Mouse (Mus musculus) lung, embryonic 16.5 days (tissue): ENCODE data around the gene Abcc4. TPM values are rescaled to one million over a fixed set of nuclear protein-coding genes. Genes with fewer than 3 reads are reported as not detected.
"Not testable (repeated sequence)": the region's sequence is repeated elsewhere in the genome, so short reads cannot be mapped to it uniquely, and the experiment has no call there.

ENCODE experiments used
- ATAC-seq: fragments of 200-750 bp; cut with Nextera tagmentation; 2 replicates; pipeline ENCODE4 v1.8.0; 2017; ENCODE audit warnings: low read depth, mild to moderate bottlenecking, moderate library complexity
- H3K27ac ChIP-seq: fragments of 300-500 bp; sonication (generic); 2 replicates; pipeline ENCODE4 v1.5.1; 2014; ENCODE audit warnings: mild to moderate bottlenecking, control low read depth, low read length
- H3K27me3 ChIP-seq: fragments of 300-500 bp; sonication (generic); 2 replicates; pipeline ENCODE4 v1.6.1; 2014; ENCODE audit warnings: low read depth, low read length, mixed read lengths; ENCODE audit not compliant: control insufficient read depth, insufficient read depth
- H3K36me3 ChIP-seq: fragments of 300-500 bp; sonication (generic); 2 replicates; pipeline ENCODE4 v1.6.1; 2014; ENCODE audit warnings: low read length; ENCODE audit not compliant: control insufficient read depth, insufficient read depth
- H3K4me1 ChIP-seq: fragments of 300-500 bp; sonication (generic); replicated peaks from 2 replicates; pipeline ENCODE4 v1.6.1; 2014; ENCODE audit warnings: low read length, mixed read lengths; ENCODE audit not compliant: control insufficient read depth, insufficient read depth
- H3K4me2 ChIP-seq: fragments of 300-500 bp; sonication (generic); 2 replicates; pipeline ENCODE4 v1.6.1; 2014; ENCODE audit warnings: low read depth, low read length, control low read depth
- H3K4me3 ChIP-seq: fragments of 300-500 bp; sonication (generic); 2 replicates; pipeline ENCODE4 v1.5.1; 2014; ENCODE audit warnings: mild to moderate bottlenecking, low read length, control low read depth
- H3K9ac ChIP-seq: fragments of 300-500 bp; sonication (generic); 2 replicates; pipeline ENCODE4 v1.6.1; 2014; ENCODE audit warnings: low read length, control low read depth
- H3K9me3 ChIP-seq: fragments of 300-500 bp; sonication (generic); 2 replicates; pipeline ENCODE4 v1.6.1; 2016; ENCODE audit warnings: low read length; ENCODE audit not compliant: control insufficient read depth
- WGBS: fragments of 180-500 bp; shearing (Covaris S2); extraction: QIAGEN DNeasy Blood & Tissue Kit; methylation state at CpG from one replicate; pipeline ENCODE4 v1.1.7; 2014; 5-methylcytosine and 5-hydroxymethylcytosine counted together
- polyA plus RNA-seq: library from polyadenylated mRNA; unstranded; fragments of >200 nt; fragmentation: Nextera tagmentation; extraction: Ambion mirVana; gene quantifications from 2 replicates; pipeline ENCODE4 v1.2.1, GENCODE M21; 2015

Gene Abcc4
- polyA plus RNA-seq, 1 experiment from 2014 or later, result 2.5 TPM

DNA sequence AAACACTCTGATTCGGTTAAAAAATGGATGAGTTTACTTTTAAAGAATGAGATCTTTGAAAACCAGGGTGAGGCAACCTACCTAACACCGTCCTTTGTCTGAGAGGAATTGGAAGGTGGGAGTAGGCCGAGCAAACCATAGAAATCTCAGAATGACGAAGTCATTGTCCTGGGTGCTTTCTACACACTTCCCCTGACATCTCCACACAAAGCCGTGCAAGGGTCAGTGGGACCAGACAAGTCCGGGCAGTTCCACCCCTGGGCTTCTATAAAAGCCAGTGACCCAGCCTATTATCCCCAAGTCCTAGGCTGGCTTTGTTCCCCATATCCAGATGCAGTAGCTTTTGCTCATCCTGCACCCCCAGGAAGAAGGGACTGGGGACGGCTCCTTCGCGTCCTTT is 163.1 kb downstream of the Abcc4 start:
- no peak overlapping the region for H3K4me2 ChIP-seq
- no peaks in the 10 kb centered on the region for H3K36me3 ChIP-seq
- H3K27me3 ChIP-seq, result no peaks in the 10 kb centered on the region; the same call in 1 of the 2 replicates
- H3K27ac ChIP-seq, result no peak overlapping the region
- 74% methylated on average over 9 of the region's 9 CpGs for WGBS
- no peaks in the 10 kb centered on the region for H3K4me1 ChIP-seq
- H3K9me3 ChIP-seq, result no peaks in the 10 kb centered on the region
- H3K4me3 ChIP-seq, result no peak overlapping the region
- no peak for ATAC-seq
- no peak overlapping the region for H3K9ac ChIP-seq

DNA sequence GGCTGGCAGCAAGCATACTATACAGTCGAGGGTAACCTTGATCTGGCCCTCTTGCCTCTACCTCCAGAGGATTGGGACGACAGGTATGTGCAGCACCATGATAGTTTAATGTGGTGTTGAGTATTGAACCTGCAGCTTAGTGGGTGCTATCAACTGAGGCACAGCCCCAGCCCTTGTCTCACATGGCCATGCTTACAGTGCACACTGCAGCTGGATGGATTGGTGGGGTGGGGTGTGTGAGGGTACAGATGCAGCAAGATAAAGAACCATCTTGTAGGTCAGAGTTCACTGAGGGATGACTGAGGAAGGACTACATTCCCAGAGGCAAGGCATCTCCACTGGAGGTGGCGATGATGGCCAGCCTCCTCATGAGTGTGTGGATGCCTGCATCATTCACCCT is 174.5 kb downstream of the Abcc4 start:
- Histone ChIP-seq H3K4me3 (no peak overlapping the region), H3K27ac (no peak overlapping the region), H3K9ac (no peak overlapping the region), H3K9me3 (no peaks in the 10 kb centered on the region), H3K4me2 (no peak overlapping the region), H3K36me3 (no peaks in the 10 kb centered on the region), H3K4me1 (no peaks in the 10 kb centered on the region), H3K27me3 (no peaks in the 10 kb centered on the region)
- no peak for ATAC-seq
- 89% methylated on average over 3 of the region's 3 CpGs for whole genome bisulfite sequencing

DNA sequence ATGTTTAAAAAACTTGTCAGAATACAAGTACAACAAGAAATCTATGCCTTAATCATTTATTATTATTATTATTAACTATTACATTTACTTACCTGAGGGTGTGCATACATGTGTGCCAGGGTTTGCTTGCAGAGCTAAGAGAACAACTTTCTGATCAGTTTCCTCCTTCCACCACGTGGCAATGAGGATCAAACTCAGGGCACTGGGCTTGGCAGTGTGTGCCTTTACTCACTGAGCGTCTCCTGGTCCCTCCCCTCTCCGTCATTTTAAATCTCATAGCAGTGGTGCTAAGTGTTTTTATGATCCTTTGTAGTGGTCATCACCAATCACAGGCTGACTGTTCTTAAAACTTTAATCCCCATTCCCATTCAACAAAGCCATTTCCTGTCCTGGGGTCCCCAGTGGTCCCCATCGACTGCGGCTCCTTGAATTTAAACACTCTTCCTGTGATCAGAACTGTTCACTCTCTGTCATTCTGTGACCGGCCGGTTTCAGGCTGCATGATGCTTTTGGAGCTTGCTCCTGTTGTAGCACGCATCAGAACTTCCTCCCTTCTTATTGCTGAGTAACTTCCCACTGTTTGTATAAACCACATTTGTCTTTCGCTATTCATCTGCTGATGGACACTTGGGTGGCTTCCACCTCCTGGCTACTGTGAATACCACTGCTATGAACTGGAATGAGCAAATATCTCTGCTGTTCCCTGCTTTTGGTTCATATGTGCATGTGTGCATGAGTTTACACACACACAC is 191.6 kb downstream of the Abcc4 start:
- 44% methylated on average over 9 of the region's 9 CpGs for WGBS
- Histone ChIP-seq H3K27ac (no peak overlapping the region), H3K9ac (no peak overlapping the region), H3K9me3 (no peaks in the 10 kb centered on the region), H3K4me2 (no peak overlapping the region), H3K27me3 (no peaks in the 10 kb centered on the region), H3K36me3 (no peaks in the 10 kb centered on the region), H3K4me3 (no peak overlapping the region), H3K4me1 (no peaks in the 10 kb centered on the region)
- no peak for ATAC-seq

DNA sequence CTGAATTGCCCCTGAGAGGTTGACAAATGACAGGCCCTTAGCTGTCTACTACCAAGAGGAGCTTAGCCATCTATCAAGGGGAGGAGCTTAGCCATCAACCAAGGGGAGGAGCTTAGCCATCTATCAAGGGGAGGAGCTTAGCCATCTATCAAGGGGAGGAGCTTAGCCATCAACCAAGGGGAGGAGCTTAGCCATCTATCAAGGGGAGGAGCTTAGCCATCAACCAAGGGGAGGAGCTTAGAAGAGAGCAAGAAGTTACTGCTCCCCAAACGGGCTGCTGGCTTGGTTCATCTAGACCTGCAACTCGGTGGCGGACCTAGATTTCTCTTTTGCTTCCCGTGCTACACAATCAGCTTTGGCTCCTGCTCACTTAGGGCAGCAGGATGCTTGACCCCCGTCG is 194.3 kb downstream of the Abcc4 start:
- H3K9me3 ChIP-seq, H3K27ac ChIP-seq, H3K27me3 ChIP-seq, H3K36me3 ChIP-seq, H3K4me1 ChIP-seq, H3K9ac ChIP-seq, ATAC-seq, H3K4me2 ChIP-seq, H3K4me3 ChIP-seq: not testable (repeated sequence)
- 93% methylated on average over 6 of the region's 6 CpGs for WGBS

DNA sequence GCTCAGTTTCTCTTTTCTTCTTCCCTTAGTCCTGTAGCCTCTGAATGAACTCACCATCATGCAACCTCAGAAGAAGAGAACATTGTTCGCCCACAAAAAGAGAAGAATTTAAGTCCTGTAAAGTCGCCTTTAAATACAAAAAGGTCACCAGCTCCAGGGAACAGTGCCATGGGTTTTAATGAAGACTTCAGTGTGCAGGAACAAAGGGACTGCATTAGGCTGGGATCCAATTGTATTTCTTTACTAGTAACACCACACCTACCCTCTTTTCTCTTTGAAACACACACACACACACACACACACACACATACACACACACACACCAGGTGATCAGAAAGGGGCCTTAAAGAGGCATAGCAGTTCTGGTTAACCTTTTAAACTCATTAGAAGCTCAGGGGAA is 195.2 kb downstream of the Abcc4 start:
- no peaks in the 10 kb centered on the region for H3K9me3 ChIP-seq
- H3K4me2 ChIP-seq, result no peak overlapping the region
- H3K36me3 ChIP-seq, result no peaks in the 10 kb centered on the region
- ATAC-seq, result no peak
- H3K27me3 ChIP-seq, result no peaks in the 10 kb centered on the region
- no peak overlapping the region for H3K27ac ChIP-seq
- no peak overlapping the region for H3K9ac ChIP-seq
- H3K4me3 ChIP-seq, result no peak overlapping the region
- peaks cover 6% of the 10 kb centered on the region; the same call in 1 of the 2 replicates for H3K4me1 ChIP-seq
- WGBS, result 82% methylated on average over 2 of the region's 2 CpGs

DNA sequence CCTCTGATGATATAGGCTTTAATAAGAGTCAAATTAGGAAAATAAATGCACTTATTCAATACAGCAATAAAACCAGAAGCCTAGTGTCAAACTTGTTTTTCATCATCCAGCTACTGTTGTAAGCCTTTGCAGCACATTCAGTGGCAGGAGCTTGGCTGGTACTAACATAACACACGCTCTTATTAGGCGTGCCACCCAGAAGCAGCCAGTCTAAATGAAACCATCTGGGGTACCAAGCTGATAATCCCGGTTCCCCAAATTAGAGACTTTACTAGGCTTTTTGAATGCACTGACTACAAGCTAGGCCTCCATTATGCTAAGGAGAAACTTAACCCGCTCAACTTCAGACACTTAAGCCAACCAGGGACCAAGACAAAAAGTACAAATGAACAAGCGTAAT is 195.8 kb downstream of the Abcc4 start:
- no peak for ATAC-seq
- no peaks in the 10 kb centered on the region for H3K9me3 ChIP-seq

DNA sequence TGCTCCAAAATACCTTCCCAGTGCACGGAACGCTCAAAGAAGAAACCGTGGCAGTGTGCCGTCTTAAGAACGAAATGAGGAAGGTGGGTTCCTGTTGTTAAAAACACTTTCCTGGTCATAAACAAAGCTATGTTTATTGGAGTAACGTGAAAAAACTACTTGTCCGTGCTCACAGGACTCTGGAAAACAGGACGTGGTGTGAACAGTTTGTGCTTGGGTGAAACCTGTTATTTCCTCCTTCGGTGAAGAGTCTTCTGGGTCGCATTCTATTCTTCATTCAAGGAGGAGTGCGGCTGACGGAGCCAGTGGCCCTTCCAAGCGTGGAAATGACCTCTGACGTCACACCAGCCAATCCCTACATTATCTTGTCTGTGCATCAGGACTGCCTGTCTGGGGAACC is 198.2 kb downstream of the Abcc4 start:
- Histone ChIP-seq H3K4me2 (no peak overlapping the region), H3K4me3 (no peak overlapping the region), H3K4me1 (peaks cover 6% of the 10 kb centered on the region; the same call in 1 of the 2 replicates), H3K27me3 (no peaks in the 10 kb centered on the region), H3K36me3 (no peaks in the 10 kb centered on the region), H3K27ac (no peak overlapping the region), H3K9me3 (no peaks in the 10 kb centered on the region), H3K9ac (no peak overlapping the region)
- WGBS, result 79% methylated on average over 14 of the region's 14 CpGs
- ATAC-seq, result no peak

More for the DNA sequence above, 195.8 kb downstream of the Abcc4 start:
- H3K4me2 ChIP-seq, result no peak overlapping the region
- no peak overlapping the region for H3K4me3 ChIP-seq
- H3K4me1 ChIP-seq, result peaks cover 6% of the 10 kb centered on the region; the same call in 1 of the 2 replicates
- no peak overlapping the region for H3K27ac ChIP-seq
- H3K36me3 ChIP-seq, result no peaks in the 10 kb centered on the region
- 86% methylated on average over 5 of the region's 5 CpGs for WGBS
- no peak overlapping the region for H3K9ac ChIP-seq
- no peaks in the 10 kb centered on the region for H3K27me3 ChIP-seq

DNA sequence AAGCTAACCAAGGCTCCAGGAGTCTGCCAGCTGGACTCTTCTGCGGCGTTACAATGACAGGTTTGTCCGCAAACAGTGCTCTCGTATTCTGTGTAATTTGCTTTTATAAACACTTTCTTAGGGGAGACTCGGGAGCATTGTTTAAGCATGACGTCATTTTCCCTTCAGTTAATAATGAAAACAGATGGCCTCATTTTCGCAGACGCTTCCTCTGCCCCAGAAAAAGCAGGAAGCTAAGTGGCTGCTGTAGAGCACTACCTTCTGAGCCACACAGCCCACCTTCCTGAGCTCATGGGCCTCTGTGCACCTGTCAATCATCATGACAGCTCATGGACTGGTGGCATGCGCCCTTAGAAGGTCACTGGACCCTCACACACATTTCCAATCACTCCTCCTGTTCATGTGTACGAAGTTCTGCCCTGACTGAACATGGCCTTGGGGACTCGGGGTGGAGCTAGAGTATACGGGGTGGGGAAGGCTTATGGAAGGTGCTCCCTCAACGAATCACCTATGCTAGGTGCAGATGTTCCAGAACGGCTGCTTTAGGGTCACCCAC is 199.3 kb downstream of the Abcc4 start:
- Histone ChIP-seq H3K9me3 (no peaks in the 10 kb centered on the region), H3K36me3 (no peaks in the 10 kb centered on the region), H3K27me3 (no peaks in the 10 kb centered on the region), H3K27ac (no peak overlapping the region), H3K9ac (no peak overlapping the region), H3K4me1 (peaks cover 6% of the 10 kb centered on the region; the same call in 1 of the 2 replicates), H3K4me2 (peak overlapping the region; percentile 26; the same call in 1 of the 2 replicates), H3K4me3 (no peak overlapping the region)
- 24% methylated on average over 14 of the region's 14 CpGs for WGBS
- peak; percentile 62 for ATAC-seq

DNA sequence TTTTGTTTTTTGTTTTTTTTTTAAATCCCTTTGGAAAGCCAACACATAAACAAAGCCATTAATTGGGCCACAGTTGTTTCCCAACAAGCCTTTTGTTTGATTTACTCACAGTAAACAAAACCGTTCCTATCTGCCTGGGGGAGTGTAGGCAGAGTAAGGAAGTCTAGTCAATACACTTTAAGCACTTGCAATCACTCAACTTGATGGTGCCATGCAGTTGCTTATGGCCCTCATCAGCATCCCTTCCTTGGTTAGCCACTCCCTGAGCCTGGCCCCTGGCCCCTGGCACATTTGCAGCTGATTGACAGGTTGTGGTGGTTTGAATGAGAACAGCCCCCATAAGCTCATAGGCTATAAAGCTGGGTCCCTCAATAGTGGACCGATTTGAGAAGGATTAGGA is 209.3 kb downstream of the Abcc4 start:
- H3K27ac ChIP-seq, result no peak overlapping the region
- H3K4me2 ChIP-seq, result no peak overlapping the region
- H3K9me3 ChIP-seq, result no peaks in the 10 kb centered on the region
- 51% methylated on average over 2 of the region's 2 CpGs for WGBS
- ATAC-seq, result no peak
- no peaks in the 10 kb centered on the region for H3K4me1 ChIP-seq
- H3K9ac ChIP-seq, result no peak overlapping the region
- no peaks in the 10 kb centered on the region for H3K27me3 ChIP-seq
- no peak overlapping the region for H3K4me3 ChIP-seq
- H3K36me3 ChIP-seq, result no peaks in the 10 kb centered on the region
